Mouse (Mus musculus) kidney, embryonic 14.5 days (tissue): ENCODE measurements around the gene Evc. TPM values are rescaled to one million over a fixed set of nuclear protein-coding genes. Genes with fewer than 3 reads are reported as not detected.

Experiments
- ATAC-seq: fragments of 200-750 bp; cut with Nextera tagmentation; 2 replicates; pipeline ENCODE4 v1.8.0; 2017; ENCODE audit warnings: moderate number of reproducible peaks, mild to moderate bottlenecking, moderate TSS enrichment, moderate library complexity; ENCODE audit not compliant: low FRiP score, low TSS enrichment
- H3K27ac ChIP-seq: fragments of 300-500 bp; sonication (generic); 2 replicates; pipeline ENCODE4 v1.5.1; 2014; ENCODE audit warnings: low read depth, mild to moderate bottlenecking, low read length, moderate library complexity, mixed read lengths
- H3K27me3 ChIP-seq: fragments of 300-500 bp; sonication (generic); 2 replicates; pipeline ENCODE4 v1.6.1; 2014; ENCODE audit warnings: mild to moderate bottlenecking, low read length; ENCODE audit not compliant: control insufficient read depth, insufficient read depth
- H3K36me3 ChIP-seq: fragments of 300-500 bp; sonication (generic); 2 replicates; pipeline ENCODE4 v1.6.1; 2014; ENCODE audit warnings: low read length, mixed read lengths; ENCODE audit not compliant: control insufficient read depth, insufficient read depth
- H3K4me1 ChIP-seq: fragments of 300-500 bp; sonication (generic); 2 replicates; pipeline ENCODE4 v1.6.1; 2014; ENCODE audit warnings: low read length, mixed read lengths; ENCODE audit not compliant: control insufficient read depth, insufficient read depth
- H3K4me2 ChIP-seq: fragments of 300-500 bp; sonication (generic); replicated peaks from 2 replicates; pipeline ENCODE4 v1.6.1; 2014; ENCODE audit warnings: low read depth, mild to moderate bottlenecking, low read length
- H3K4me3 ChIP-seq: fragments of 300-500 bp; sonication (generic); 2 replicates; pipeline ENCODE4 v1.5.1; 2014; ENCODE audit warnings: mild to moderate bottlenecking, low read length
- H3K9ac ChIP-seq: fragments of 300-500 bp; sonication (generic); 2 replicates; pipeline ENCODE4 v1.6.1; 2014; ENCODE audit warnings: low read depth, mild to moderate bottlenecking, low read length, moderate library complexity
- H3K9me3 ChIP-seq: fragments of 300-500 bp; sonication (generic); 2 replicates; pipeline ENCODE4 v1.6.1; 2016; ENCODE audit warnings: low read length; ENCODE audit not compliant: control insufficient read depth
- WGBS: fragments of 180-500 bp; shearing (Covaris S2); extraction: QIAGEN DNeasy Blood & Tissue Kit; methylation state at CpG from one replicate; pipeline ENCODE4 v1.1.7; 2014; 5-methylcytosine and 5-hydroxymethylcytosine counted together
- polyA plus RNA-seq: library from polyadenylated mRNA; unstranded; fragments of >200 nt; fragmentation: Nextera tagmentation; extraction: Ambion mirVana; gene quantifications from 2 replicates; pipeline ENCODE4 v1.2.1, GENCODE M21; 2014

Gene Evc
- 12.9 and 18.4 TPM in 2 replicates for polyA plus RNA-seq

DNA sequence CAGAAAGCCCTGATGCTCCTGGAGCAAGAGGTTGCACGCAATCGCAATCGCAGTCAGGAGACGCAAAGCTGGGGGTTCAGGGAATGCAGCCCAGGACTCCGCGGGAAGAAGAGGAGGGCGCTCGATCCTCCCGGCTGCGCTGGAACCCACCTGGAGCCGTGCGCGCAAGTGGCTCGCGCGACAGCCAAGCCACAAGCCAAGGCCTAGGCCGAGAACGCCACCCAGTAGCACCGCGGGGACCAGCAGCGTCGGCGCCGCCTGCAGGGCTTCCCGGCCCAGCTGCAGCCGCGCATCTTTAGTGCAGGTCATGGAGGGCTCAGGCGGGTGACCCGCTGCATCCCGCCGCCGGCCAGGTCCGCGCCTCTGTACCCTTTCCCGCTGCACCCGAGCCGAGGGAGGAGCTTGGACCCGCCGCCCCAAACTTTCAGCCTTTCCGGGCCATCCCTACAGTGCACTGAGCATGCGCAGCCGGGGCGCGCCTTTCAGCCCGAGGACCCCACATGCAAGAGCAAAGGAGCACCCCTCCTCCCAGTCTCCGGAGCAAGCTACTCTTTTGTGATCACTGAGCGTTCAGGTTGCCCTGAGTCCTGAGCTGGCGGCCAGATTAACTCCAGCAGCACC is at the start of gene Evc:
TSS of gene Evc (minus strand) at position 410 of the 621 bp plus-strand sequence.
- peaks cover 26% of the 10 kb centered on the region for H3K4me1 ChIP-seq
- ATAC-seq = peak; percentile 71
- H3K27me3 ChIP-seq = no peaks in the 10 kb centered on the region
- H3K27ac ChIP-seq = peak within 1 kb of the TSS; percentile 76; the same call in 1 of the 2 replicates
- H3K4me3 ChIP-seq = peak within 1 kb of the TSS; percentile 70
- no peaks in the 10 kb centered on the region for H3K9me3 ChIP-seq
- peak within 1 kb of the TSS; percentile 94 for H3K4me2 ChIP-seq
- H3K36me3 ChIP-seq = no peaks in the 10 kb centered on the region
- H3K9ac ChIP-seq = peak within 1 kb of the TSS; percentile 80
- WGBS = under 1% methylated on average over 47 of the region's 48 CpGs

DNA sequence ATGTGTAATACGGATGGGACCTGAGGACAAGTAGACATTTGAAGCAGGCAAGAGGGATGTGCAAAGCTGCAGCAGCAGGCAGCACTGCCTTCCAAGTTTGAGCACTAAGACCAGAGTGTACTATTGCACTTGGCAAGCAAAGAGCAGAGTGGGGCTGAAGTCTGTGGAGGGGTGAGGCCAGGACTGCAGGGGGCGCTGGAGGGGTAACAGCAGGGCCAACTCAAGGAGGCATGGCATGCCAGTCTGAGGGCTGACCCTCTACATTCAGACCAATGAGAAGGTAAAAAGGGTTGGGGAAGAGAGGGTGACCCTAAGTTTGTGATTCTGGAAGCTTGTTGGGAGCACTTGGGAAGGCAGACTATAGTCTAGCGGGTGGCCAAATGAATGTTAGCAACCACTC is 46.9 kb upstream of the Evc start:
- Histone ChIP-seq H3K4me2 (no peak overlapping the region), H3K9me3 (no peaks in the 10 kb centered on the region), H3K9ac (no peak overlapping the region), H3K27me3 (no peaks in the 10 kb centered on the region), H3K4me1 (no peaks in the 10 kb centered on the region), H3K27ac (no peak overlapping the region), H3K4me3 (no peak overlapping the region), H3K36me3 (peaks cover 67% of the 10 kb centered on the region)
- WGBS = 87% methylated on average over 3 of the region's 3 CpGs
- ATAC-seq = no peak

DNA sequence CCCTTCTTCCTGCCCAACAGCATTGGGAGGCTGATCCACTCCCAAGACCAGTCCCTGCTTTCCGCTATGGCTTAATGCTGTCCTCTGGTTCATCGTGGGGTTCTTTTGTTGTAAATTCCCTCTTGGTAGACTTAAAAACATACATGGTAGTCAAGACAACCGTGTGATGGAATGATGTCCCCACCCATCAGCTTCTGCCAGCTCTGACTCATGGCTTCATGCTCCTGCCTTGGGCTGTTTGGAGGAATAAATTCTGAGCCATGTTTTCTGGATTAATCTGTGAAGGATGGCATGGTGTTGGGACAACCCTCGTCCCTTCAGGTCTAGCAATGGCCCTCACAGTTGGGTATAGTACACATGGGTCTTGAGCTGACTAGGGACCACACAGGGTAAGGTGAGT is 43.9 kb upstream of the Evc start:
- Histone ChIP-seq H3K4me1 (no peaks in the 10 kb centered on the region), H3K27ac (no peak overlapping the region), H3K36me3 (peaks cover 57% of the 10 kb centered on the region), H3K27me3 (no peaks in the 10 kb centered on the region), H3K4me3 (no peak overlapping the region), H3K9ac (no peak overlapping the region), H3K4me2 (no peak overlapping the region), H3K9me3 (no peaks in the 10 kb centered on the region)
- 91% methylated on average over 4 of the region's 4 CpGs for WGBS
- ATAC-seq = no peak

DNA sequence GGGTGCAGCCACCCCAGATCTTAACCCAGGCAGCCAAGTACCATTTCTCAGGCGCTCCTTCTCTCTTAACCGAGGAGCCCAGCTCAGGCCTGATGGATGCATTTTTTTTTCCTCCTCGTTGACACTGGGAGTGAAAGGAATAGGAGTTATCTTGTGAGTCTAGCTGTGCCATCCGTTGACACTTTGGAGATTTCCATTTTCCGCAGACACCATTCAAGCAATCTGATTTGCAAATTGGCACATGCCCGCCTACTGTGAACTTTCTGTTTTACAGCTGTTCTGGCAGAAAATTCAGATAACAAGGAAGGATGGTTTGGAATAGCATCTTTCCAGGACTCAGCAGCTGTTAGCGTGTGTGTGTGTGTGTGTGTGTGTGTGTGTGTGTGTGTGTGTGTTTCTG is 40.7 kb upstream of the Evc start:
- H3K4me3 ChIP-seq = no peak overlapping the region
- H3K36me3 ChIP-seq = peaks cover 54% of the 10 kb centered on the region
- H3K9ac ChIP-seq = no peak overlapping the region

DNA sequence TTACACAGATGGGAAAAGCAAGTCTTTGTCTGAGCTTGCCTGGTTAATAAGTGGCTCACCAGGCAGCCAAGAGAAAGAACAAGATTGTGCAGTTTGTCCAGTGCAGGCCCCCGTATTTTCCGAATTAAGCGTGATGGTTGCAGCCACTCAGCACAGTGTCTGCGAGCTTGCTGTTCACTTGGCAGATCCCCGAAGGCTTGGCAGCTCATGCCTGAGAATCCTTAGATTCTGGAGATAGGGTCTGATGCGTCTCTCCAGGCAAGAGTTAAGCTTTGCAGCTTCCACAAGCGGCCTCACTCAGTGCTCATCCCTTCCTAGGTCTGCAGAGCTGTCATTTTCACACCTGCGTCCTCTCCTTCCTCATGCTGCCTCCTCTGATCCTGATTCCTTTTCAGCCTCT is 32.1 kb upstream of the Evc start:
- H3K4me3 ChIP-seq = no peak overlapping the region
- WGBS = 76% methylated on average over 8 of the region's 8 CpGs
- H3K9ac ChIP-seq = no peak overlapping the region
- no peak for ATAC-seq
- H3K4me2 ChIP-seq = no peak overlapping the region
- no peak overlapping the region for H3K27ac ChIP-seq
- H3K36me3 ChIP-seq = peaks cover 32% of the 10 kb centered on the region; the same call in 1 of the 2 replicates
- H3K4me1 ChIP-seq = no peaks in the 10 kb centered on the region
- H3K27me3 ChIP-seq = no peaks in the 10 kb centered on the region
- H3K9me3 ChIP-seq = no peaks in the 10 kb centered on the region

More for the DNA sequence above, 40.7 kb upstream of the Evc start:
- no peaks in the 10 kb centered on the region for H3K4me1 ChIP-seq
- H3K4me2 ChIP-seq = no peak overlapping the region
- WGBS = 90% methylated on average over 7 of the region's 7 CpGs
- ATAC-seq = no peak
- no peaks in the 10 kb centered on the region for H3K9me3 ChIP-seq
- H3K27me3 ChIP-seq = no peaks in the 10 kb centered on the region
- no peak overlapping the region for H3K27ac ChIP-seq

DNA sequence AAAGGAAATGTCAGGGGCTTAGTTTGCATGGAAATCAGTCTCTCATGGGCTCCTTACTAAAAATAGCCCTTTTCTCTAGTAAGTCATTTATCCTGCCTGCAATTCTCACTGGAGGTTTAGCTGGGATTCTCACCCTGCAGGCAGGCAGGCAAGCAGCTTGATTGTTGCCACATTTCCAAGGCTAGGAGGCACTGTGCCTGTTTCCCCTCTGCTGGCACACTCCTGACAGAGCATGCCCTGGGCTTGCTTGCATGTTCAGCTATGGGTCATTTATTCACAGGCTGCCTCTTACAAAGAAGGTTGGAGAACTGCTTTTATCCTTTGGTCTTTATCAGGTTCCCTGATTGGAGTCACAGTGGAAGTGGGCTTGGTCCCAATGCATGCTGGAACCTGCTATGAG is 29.1 kb upstream of the Evc start:
- no peak for ATAC-seq
- Histone ChIP-seq H3K27ac (no peak overlapping the region), H3K27me3 (no peaks in the 10 kb centered on the region), H3K4me3 (no peak overlapping the region), H3K4me2 (no peak overlapping the region), H3K9me3 (no peaks in the 10 kb centered on the region), H3K4me1 (no peaks in the 10 kb centered on the region), H3K9ac (no peak overlapping the region), H3K36me3 (peaks cover 21% of the 10 kb centered on the region; the same call in 1 of the 2 replicates)

DNA sequence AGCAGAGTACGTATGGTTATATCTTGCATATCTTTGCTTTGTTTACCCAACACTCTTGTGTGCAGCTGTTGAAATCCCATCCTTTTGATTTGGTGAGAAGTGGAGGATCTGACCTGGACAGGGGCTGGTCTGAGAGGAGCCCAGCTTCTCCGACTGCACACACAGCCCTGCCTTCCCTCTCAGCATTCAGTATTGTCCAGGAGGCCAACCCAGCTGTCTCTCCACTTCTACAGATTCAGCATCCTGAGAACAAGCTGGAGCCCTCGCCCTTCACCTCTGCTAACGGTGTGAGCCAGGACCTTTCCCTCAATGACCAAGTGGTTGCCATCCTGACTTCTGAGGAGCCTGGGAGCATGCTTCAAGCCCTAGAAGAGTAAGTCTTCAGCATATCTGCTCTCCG is 26.6 kb upstream of the Evc start:
- Histone ChIP-seq H3K27me3 (no peaks in the 10 kb centered on the region), H3K9ac (no peak overlapping the region), H3K9me3 (no peaks in the 10 kb centered on the region), H3K4me1 (no peaks in the 10 kb centered on the region), H3K27ac (no peak overlapping the region), H3K4me2 (no peak overlapping the region), H3K36me3 (peaks cover 16% of the 10 kb centered on the region; the same call in 1 of the 2 replicates), H3K4me3 (no peak overlapping the region)
- no peak for ATAC-seq
- 85% methylated on average over 5 of the region's 5 CpGs for WGBS

DNA sequence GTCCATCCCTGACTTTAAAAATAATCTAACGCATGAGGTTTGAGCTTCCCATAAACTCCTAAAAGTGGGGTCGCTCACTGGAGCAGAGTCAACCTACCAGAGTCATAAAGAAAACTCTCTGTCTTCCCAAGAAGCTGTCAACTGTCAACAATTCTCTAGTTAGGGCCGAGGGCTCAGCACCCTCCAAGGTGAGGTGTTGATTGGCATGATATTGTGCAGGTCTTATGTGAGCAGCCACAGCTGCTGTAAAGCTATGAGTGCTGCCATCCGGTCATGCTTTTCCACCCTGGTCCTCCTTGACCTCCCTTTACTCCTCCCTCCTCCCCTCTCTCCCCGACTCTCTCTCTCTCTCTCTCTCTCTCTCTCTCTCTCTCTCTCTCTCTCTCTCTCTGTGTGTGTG is 25.9 kb upstream of the Evc start:
- Histone ChIP-seq H3K4me1 (no peaks in the 10 kb centered on the region), H3K27ac (no peak overlapping the region), H3K27me3 (no peaks in the 10 kb centered on the region), H3K9me3 (no peaks in the 10 kb centered on the region), H3K4me2 (no peak overlapping the region), H3K36me3 (peaks cover 18% of the 10 kb centered on the region; the same call in 1 of the 2 replicates), H3K9ac (no peak overlapping the region), H3K4me3 (no peak overlapping the region)
- WGBS = 43% methylated on average over 5 of the region's 5 CpGs
- ATAC-seq = no peak

DNA sequence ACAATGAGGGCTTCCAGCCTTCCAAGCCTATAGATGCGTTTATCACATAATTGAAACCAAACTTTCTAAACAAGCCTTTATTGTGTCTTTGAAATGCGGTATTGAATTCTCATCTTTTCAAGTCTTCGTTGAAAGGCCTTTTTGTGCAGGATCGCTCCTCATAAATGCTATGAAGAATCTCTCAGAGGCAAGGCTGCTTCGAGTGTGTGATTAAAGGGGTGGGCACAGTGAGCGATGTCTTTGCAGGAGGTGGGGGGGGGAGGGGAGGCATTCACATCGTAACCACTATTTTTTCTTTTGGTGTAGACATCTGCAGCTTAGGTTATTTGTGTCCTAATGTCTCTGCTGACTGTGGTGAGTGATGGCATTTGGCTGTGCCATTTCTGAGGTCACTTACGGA is 19.3 kb upstream of the Evc start:
- Histone ChIP-seq H3K36me3 (peaks cover 23% of the 10 kb centered on the region), H3K27ac (no peak overlapping the region)
- 90% methylated on average over 8 of the region's 8 CpGs for WGBS

More for the DNA sequence above, 19.3 kb upstream of the Evc start:
- no peak overlapping the region for H3K9ac ChIP-seq
- H3K27me3 ChIP-seq = no peaks in the 10 kb centered on the region
- H3K4me2 ChIP-seq = no peak overlapping the region
- H3K4me1 ChIP-seq = no peaks in the 10 kb centered on the region
- ATAC-seq = no peak
- no peak overlapping the region for H3K4me3 ChIP-seq
- H3K9me3 ChIP-seq = no peaks in the 10 kb centered on the region
